ENCODE assay signal across 13 mouse cellular contexts in the genomic region with DNA sequence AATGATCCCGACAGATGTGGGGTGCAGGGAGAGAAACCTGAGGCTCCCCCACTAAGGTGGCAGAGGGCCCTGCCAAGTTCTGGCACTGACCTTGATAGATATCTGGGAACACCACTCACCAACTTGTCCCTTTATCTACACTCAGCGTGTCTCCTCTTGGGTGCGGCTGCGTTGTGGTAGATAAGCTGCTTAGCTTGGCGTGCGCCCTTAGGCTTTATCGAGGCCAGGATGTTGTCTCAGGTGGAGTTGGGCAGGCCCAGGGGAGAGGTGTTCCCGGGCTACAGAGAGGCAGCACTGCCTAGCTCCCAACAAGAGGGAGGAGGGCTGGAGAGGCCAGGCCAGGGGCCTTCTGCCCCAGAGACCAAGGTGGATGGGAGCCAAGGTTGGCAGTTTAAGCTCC. TPM values are rescaled to one million over a fixed set of nuclear protein-coding genes. Genes with fewer than 3 reads are reported as not detected.
A peak's percentile ranks its signal among the peaks of the same experiment; 100 is the strongest.
DNase-seq lines count a peak whose midpoint lies in the region; ATAC-seq and TF ChIP-seq lines count a peak whose summit lies in the region.
"Had no signal": no experiment of that assay in that cellular context is flagged by ENCODE, and none has a peak within 500 bp of the region (broad histone marks: within the 10 kb centered on the region; RNA-seq: fewer than 3 reads in every experiment).

No protein-coding gene starts in this region.

- no peaks in the 10 kb centered on the region for H3K27me3 ChIP-seq in liver, embryonic 16.5 days (ENCODE audit: control insufficient read depth, insufficient read depth, low read depth, low read length)
- no peaks in the 10 kb centered on the region for H3K27me3 ChIP-seq in stomach, postnatal 0 days (ENCODE audit: control insufficient read depth, insufficient read depth, low read length)
- H3K27me3 ChIP-seq in kidney, embryonic 16.5 days (ENCODE audit: insufficient read depth, low read length): no peaks in the 10 kb centered on the region
- H3K27me3 ChIP-seq in kidney, embryonic 14.5 days (ENCODE audit: control insufficient read depth, insufficient read depth, low read length): no peaks in the 10 kb centered on the region

- DNase-seq in ovary, postnatal 36 days (ENCODE audit: low spot score): peak; percentile 9
- DNase-seq in ovary, postnatal 10 days (ENCODE audit: low spot score): no peak
- DNase-seq in heart, postnatal 10 days: peak; percentile 4 to 9
- peak; percentile 82 for DNase-seq in stomach, postnatal 0 days (ENCODE audit: low spot score)
- DNase-seq in adrenal gland, postnatal 25 days: no peak
- DNase-seq: cerebellum, postnatal 10 days; gastrocnemius, postnatal 14 days; kidney, postnatal 25 days; thymus, adult 18-20 months had no signal

- H3K27ac ChIP-seq in liver, embryonic 16.5 days (ENCODE audit: low read length): peak overlapping the region; percentile 93
- no peak overlapping the region for H3K27ac ChIP-seq in stomach, postnatal 0 days (replicated peaks)
- no peak overlapping the region for H3K27ac ChIP-seq in kidney, embryonic 16.5 days (ENCODE audit: low read length)
- H3K27ac ChIP-seq in kidney, embryonic 14.5 days (ENCODE audit: low read depth, low read length): no peak overlapping the region

- intact Hi-C loops in heart, postnatal 10 days (cut with DNase I): loop anchor here (5.0 kb wide), 1 partner anchor 161 kb away; no protein-coding TSS in a partner anchor

- no peaks in the 10 kb centered on the region for H3K36me3 ChIP-seq in liver, embryonic 16.5 days (ENCODE audit: control insufficient read depth, insufficient read depth)
- H3K36me3 ChIP-seq in stomach, postnatal 0 days (ENCODE audit: control insufficient read depth, insufficient read depth, low read length): no peaks in the 10 kb centered on the region
- H3K36me3 ChIP-seq in kidney, embryonic 16.5 days (ENCODE audit: insufficient read depth, low read length): no peaks in the 10 kb centered on the region
- H3K36me3 ChIP-seq in kidney, embryonic 14.5 days (ENCODE audit: control insufficient read depth, insufficient read depth, low read length): no peaks in the 10 kb centered on the region

- peak overlapping the region; percentile 35 for H3K4me3 ChIP-seq in liver, embryonic 16.5 days (ENCODE audit: low read depth, low read length)
- H3K4me3 ChIP-seq in stomach, postnatal 0 days (ENCODE audit: low read depth, low read length): no peak overlapping the region
- no peak overlapping the region for H3K4me3 ChIP-seq in kidney, embryonic 16.5 days (ENCODE audit: low read length)
- H3K4me3 ChIP-seq in kidney, embryonic 14.5 days (ENCODE audit: low read length): no peak overlapping the region

- no peak for TF ChIP-seq EP300 in stomach, postnatal 0 days (optimal IDR thresholded peaks at IDR 0.05)

- TF ChIP-seq CTCF in stomach, postnatal 0 days (IDR thresholded peaks at IDR 0.05; ENCODE audit: low read depth): no peak

- peaks cover 66% of the 10 kb centered on the region for H3K4me1 ChIP-seq in liver, embryonic 16.5 days (ENCODE audit: control insufficient read depth, low read depth, low read length)
- H3K4me1 ChIP-seq in stomach, postnatal 0 days (replicated peaks; ENCODE audit: control insufficient read depth, insufficient read depth): no peaks in the 10 kb centered on the region
- no peaks in the 10 kb centered on the region for H3K4me1 ChIP-seq in kidney, embryonic 16.5 days (ENCODE audit: insufficient read depth, low read length)
- H3K4me1 ChIP-seq in kidney, embryonic 14.5 days (ENCODE audit: control insufficient read depth, insufficient read depth, low read length): no peaks in the 10 kb centered on the region

- H3K4me2 ChIP-seq in liver, embryonic 16.5 days (ENCODE audit: low read depth, low read length): peak overlapping the region; percentile 69
- no peak overlapping the region for H3K4me2 ChIP-seq in stomach, postnatal 0 days (replicated peaks; ENCODE audit: low read depth)
- no peak overlapping the region for H3K4me2 ChIP-seq in kidney, embryonic 16.5 days (replicated peaks; ENCODE audit: low read depth, low read length)
- no peak overlapping the region for H3K4me2 ChIP-seq in kidney, embryonic 14.5 days (replicated peaks; ENCODE audit: low read depth, low read length)

- peak; percentile 98 for ATAC-seq in liver, embryonic 16.5 days (ENCODE audit: low read depth)
- peak; percentile 87 for ATAC-seq in stomach, postnatal 0 days (ENCODE audit: low FRiP score, low TSS enrichment)
- no peak; the same call in 1 of the 2 replicates for ATAC-seq in kidney, embryonic 16.5 days (ENCODE audit: low FRiP score, low TSS enrichment)
- no peak for ATAC-seq in kidney, embryonic 14.5 days (ENCODE audit: low FRiP score, low TSS enrichment)

- 13% methylated on average over 8 of the region's 8 CpGs for WGBS in liver, embryonic 16.5 days (ENCODE audit: insufficient replicate concordance)
- WGBS in stomach, postnatal 0 days: 64% methylated on average over 8 of the region's 8 CpGs
- WGBS in kidney, embryonic 16.5 days: 85% methylated on average over 8 of the region's 8 CpGs
- WGBS in kidney, embryonic 14.5 days: 89% methylated on average over 8 of the region's 8 CpGs

- no peaks in the 10 kb centered on the region for H3K9me3 ChIP-seq in liver, embryonic 16.5 days (replicated peaks; ENCODE audit: control insufficient read depth, low read length)
- no peaks in the 10 kb centered on the region for H3K9me3 ChIP-seq in stomach, postnatal 0 days (ENCODE audit: control insufficient read depth, low read length)
- H3K9me3 ChIP-seq in kidney, embryonic 16.5 days (ENCODE audit: low read length): no peaks in the 10 kb centered on the region
- H3K9me3 ChIP-seq in kidney, embryonic 14.5 days (ENCODE audit: control insufficient read depth, low read length): no peaks in the 10 kb centered on the region

- H3K9ac ChIP-seq in liver, embryonic 16.5 days (ENCODE audit: low read depth, low read length): peak overlapping the region; percentile 71
- no peak overlapping the region for H3K9ac ChIP-seq in stomach, postnatal 0 days (ENCODE audit: low read length)
- H3K9ac ChIP-seq in kidney, embryonic 16.5 days (replicated peaks; ENCODE audit: low read length): no peak overlapping the region
- H3K9ac ChIP-seq in kidney, embryonic 14.5 days (ENCODE audit: low read depth, low read length): no peak overlapping the region

RNA-seq across cellular contexts. Expression of a gene that starts 17.8 kb away (rescaled TPM):
- total RNA-seq in heart, postnatal 10 days (2021): not detected
- not detected in 2 replicates for polyA plus RNA-seq in liver, embryonic 16.5 days (2015; fragmentation: Nextera tagmentation; extraction: Ambion mirVana)
- 2.9 and 3.3 TPM in 2 replicates for polyA plus RNA-seq in stomach, postnatal 0 days (2015; fragmentation: Nextera tagmentation; extraction: Ambion mirVana)
- polyA plus RNA-seq in kidney, embryonic 16.5 days (2015; fragmentation: Nextera tagmentation; extraction: Ambion mirVana): not detected in 2 replicates
- not detected in 2 replicates for total RNA-seq in adrenal gland, postnatal 25 days (2021)
- polyA plus RNA-seq in kidney, embryonic 14.5 days (2014; fragmentation: Nextera tagmentation; extraction: Ambion mirVana): not detected in 2 replicates
- total RNA-seq: gastrocnemius, postnatal 14 days had no signal
- polyA plus RNA-seq: hindbrain, embryonic 11.5 days had no signal

Comparison
In these comparisons a context has a peak if more than half of its experiments do, and no peak if none do; other contexts are left out.
1. DNase-seq: peak in ovary, postnatal 36 days (single experiment), heart, postnatal 10 days (2 of 2) and stomach, postnatal 0 days (single experiment); none in ovary, postnatal 10 days (single experiment) and adrenal gland, postnatal 25 days (single experiment).
2. ATAC-seq: peak in liver, embryonic 16.5 days (single experiment) and stomach, postnatal 0 days (single experiment); none in kidney, embryonic 16.5 days (single experiment) and kidney, embryonic 14.5 days (single experiment).